1 mouse cellular context compared by ENCODE assay signal in the genomic region with DNA sequence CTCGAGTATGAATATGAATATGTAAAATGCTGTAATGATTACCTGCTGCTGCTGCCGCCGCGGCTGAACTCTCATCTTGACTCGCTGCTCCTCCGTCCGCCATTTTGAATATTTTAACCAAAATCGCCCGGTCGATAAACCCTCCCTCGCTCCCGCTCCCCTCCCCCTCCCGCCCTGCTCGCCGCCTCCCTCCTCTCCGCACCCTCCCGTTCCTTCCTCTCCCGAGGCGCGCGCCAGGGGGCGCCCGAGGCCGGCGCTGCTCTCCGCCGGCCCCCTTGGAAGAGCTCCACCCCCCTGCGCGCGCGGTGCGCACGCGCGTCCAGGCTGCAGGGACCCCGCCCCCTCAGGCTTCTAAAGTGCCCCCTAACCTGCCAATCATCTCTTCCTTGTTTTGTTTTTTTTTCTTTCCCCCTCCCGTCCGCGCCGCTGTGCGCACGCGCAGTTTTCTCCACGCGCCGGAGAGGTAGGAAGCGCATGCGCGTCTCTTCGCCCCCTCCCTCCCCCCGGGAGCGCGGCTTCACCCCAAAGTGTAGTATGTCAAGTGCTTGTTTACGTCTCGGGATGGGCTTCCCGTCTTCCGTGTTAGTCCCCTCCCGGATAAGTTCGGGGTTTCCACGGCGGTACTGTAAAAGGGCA.
TF ChIP-seq lines count a peak whose summit lies in the region.

A gene (minus strand): TSS at position 159 of the 636 bp plus-strand sequence.

TF ChIP-seq in CH12.LX, 34 proteins besides CTCF, POLR2A, EP300 and RAD21 (continued from another document):
- TF ChIP-seq ZNF384 (IDR thresholded peaks at IDR 0.05; ENCODE audit: low read depth, low read length) (peak; percentile 98), ZC3H11A (IDR thresholded peaks at IDR 0.05; ENCODE audit: low read depth, low read length) (no peak), ELF1 (IDR thresholded peaks at IDR 0.05; ENCODE audit: low read depth, low read length) (peak; percentile 78), E2F4 (IDR thresholded peaks at IDR 0.05; ENCODE audit: insufficient replicate concordance, low read depth, low read length) (peak; percentile 36; the same call in 1 of the 2 replicates), MAX (IDR thresholded peaks at IDR 0.05; ENCODE audit: low read length) (no peak), IRF4 (IDR thresholded peaks at IDR 0.05; ENCODE audit: low read depth, low read length) (peak; percentile 63; the same call in 1 of the 2 replicates), MEF2A (IDR thresholded peaks at IDR 0.05; ENCODE audit: borderline replicate concordance, low read depth, low read length) (peak; percentile 68)
